26 mouse cellular contexts compared by ENCODE assay signal in the genomic region with DNA sequence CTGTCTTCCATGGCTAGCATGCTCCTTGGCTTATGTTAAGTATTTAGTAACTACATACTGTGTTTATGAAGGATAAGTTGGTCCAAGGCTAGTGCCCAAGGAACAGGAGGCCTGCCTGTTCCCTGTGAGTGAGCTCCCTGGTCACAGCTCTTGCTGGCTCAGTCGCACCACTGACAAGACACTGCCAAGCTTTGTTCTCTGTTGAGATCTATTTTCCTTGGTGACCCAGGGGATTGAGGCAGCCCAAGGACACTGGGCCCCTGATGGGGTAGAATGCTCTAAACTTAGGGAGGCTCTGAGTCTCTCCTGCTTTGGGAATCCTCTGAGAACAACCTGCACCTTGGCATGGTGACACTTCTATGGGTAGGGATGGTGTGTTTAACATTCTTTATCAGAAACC. TPM values are rescaled to one million over a fixed set of nuclear protein-coding genes. Genes with fewer than 3 reads are reported as not detected.
A peak's percentile ranks its signal among the peaks of the same experiment; 100 is the strongest.
DNase-seq lines count a peak whose midpoint lies in the region; ATAC-seq and TF ChIP-seq lines count a peak whose summit lies in the region.
"Had no signal": no experiment of that assay in that cellular context is flagged by ENCODE, and none has a peak within 500 bp of the region (broad histone marks: within the 10 kb centered on the region; RNA-seq: fewer than 3 reads in every experiment).

No protein-coding gene starts in this region.

- DNase-seq in heart, embryonic 10.5 days (ENCODE audit: low spot score), result no peak
- no peak for DNase-seq in gastrocnemius, adult 18-20 months (ENCODE audit: low spot score)
- DNase-seq in neural tube, embryonic 10.5 days (ENCODE audit: extremely low spot score, low spot score), result no peak
- DNase-seq: adrenal gland, postnatal 25 days; cerebellum, adult 11-12 months; cerebellum, postnatal 14 days; kidney, adult 11 months; lung, postnatal 10 days; right cerebral cortex, adult 18-20 months; thymus, adult 2 months had no signal

- H3K27ac ChIP-seq in heart, embryonic 13.5 days (replicated peaks), result peak overlapping the region; percentile 72
- no peak overlapping the region for H3K27ac ChIP-seq in heart, embryonic 10.5 days
- 0 out of 2 replicates have a peak overlapping the region, but pooled peaks have one; percentile 18 for H3K27ac ChIP-seq in embryonic fibroblast, embryonic 13.5 days (ENCODE audit: insufficient read depth, low read length)
- H3K27ac ChIP-seq: embryonic facial prominence, embryonic 13.5 days; forebrain, embryonic 15.5 days; limb, embryonic 12.5 days; liver, embryonic 12.5 days had no signal

- 36% methylated on average over 1 of the region's 1 CpGs for WGBS in heart, embryonic 13.5 days
- WGBS in heart, embryonic 10.5 days, result 54% methylated on average over 1 of the region's 1 CpGs

- no peak for ATAC-seq in heart, embryonic 13.5 days (ENCODE audit: extremely low read depth, insufficient number of reproducible peaks, low FRiP score, low TSS enrichment)
- no peak for ATAC-seq in megakaryocyte, adult 5-6 weeks (ENCODE audit: poor library complexity, severe bottlenecking)
- ATAC-seq: activated CD4-positive, CD25-positive, alpha-beta regulatory T cell, adult 4 months; forebrain, embryonic 15.5 days had no signal

- no peaks in the 10 kb centered on the region for H3K9me3 ChIP-seq in heart, embryonic 13.5 days
- H3K9me3 ChIP-seq in heart, embryonic 10.5 days, result no peaks in the 10 kb centered on the region
- H3K9me3 ChIP-seq in megakaryocyte, embryonic 14.5 days, result no peaks in the 10 kb centered on the region
- H3K9me3 ChIP-seq: embryonic facial prominence, embryonic 13.5 days; forebrain, embryonic 15.5 days; limb, embryonic 12.5 days; liver, embryonic 12.5 days; midbrain, embryonic 10.5 days had no signal

- no peak for TF ChIP-seq CTCF in embryonic fibroblast, embryonic 13.5 days (IDR thresholded peaks at IDR 0.05; ENCODE audit: borderline replicate concordance, insufficient read depth, low read length)

- no peak overlapping the region for H3K4me2 ChIP-seq in heart, embryonic 13.5 days
- H3K4me2 ChIP-seq: embryonic facial prominence, embryonic 13.5 days; forebrain, embryonic 15.5 days; limb, embryonic 12.5 days; liver, embryonic 12.5 days had no signal

- peak overlapping the region; percentile 50 for H3K9ac ChIP-seq in heart, embryonic 13.5 days
- H3K9ac ChIP-seq: embryonic facial prominence, embryonic 13.5 days; forebrain, embryonic 15.5 days; limb, embryonic 12.5 days; liver, embryonic 12.5 days had no signal

- TF ChIP-seq POLR2A in embryonic fibroblast, embryonic 13.5 days (IDR thresholded peaks at IDR 0.05; ENCODE audit: low read depth, low read length), result peak; percentile 44

- peaks cover 53% of the 10 kb centered on the region for H3K36me3 ChIP-seq in heart, embryonic 13.5 days
- H3K36me3 ChIP-seq in heart, embryonic 10.5 days, result peaks cover 45% of the 10 kb centered on the region
- peaks cover 85% of the 10 kb centered on the region for H3K36me3 ChIP-seq in megakaryocyte, embryonic 14.5 days (replicated peaks; ENCODE audit: low read length)

- no peak overlapping the region for H3K4me3 ChIP-seq in heart, embryonic 13.5 days
- H3K4me3 ChIP-seq in heart, embryonic 10.5 days, result no peak overlapping the region
- H3K4me3 ChIP-seq in megakaryocyte, embryonic 14.5 days (replicated peaks), result peak overlapping the region; percentile 10
- no peak overlapping the region for H3K4me3 ChIP-seq in embryonic fibroblast, embryonic 13.5 days (ENCODE audit: insufficient read depth, low read length)
- H3K4me3 ChIP-seq: embryonic facial prominence, embryonic 13.5 days; forebrain, embryonic 15.5 days; limb, embryonic 12.5 days; liver, embryonic 12.5 days; midbrain, embryonic 10.5 days had no signal

- H3K27me3 ChIP-seq in heart, embryonic 13.5 days (replicated peaks), result no peaks in the 10 kb centered on the region
- no peaks in the 10 kb centered on the region for H3K27me3 ChIP-seq in heart, embryonic 10.5 days (ENCODE audit: insufficient read depth, poor library complexity, severe bottlenecking)
- no peaks in the 10 kb centered on the region for H3K27me3 ChIP-seq in megakaryocyte, embryonic 14.5 days (replicated peaks)
- H3K27me3 ChIP-seq: embryonic facial prominence, embryonic 13.5 days; forebrain, embryonic 15.5 days; limb, embryonic 12.5 days; liver, embryonic 12.5 days had no signal

- peaks cover 71% of the 10 kb centered on the region for H3K4me1 ChIP-seq in heart, embryonic 13.5 days
- H3K4me1 ChIP-seq in heart, embryonic 10.5 days, result peaks cover 49% of the 10 kb centered on the region
- H3K4me1 ChIP-seq in megakaryocyte, embryonic 14.5 days, result peaks cover 85% of the 10 kb centered on the region
- H3K4me1 ChIP-seq in embryonic fibroblast, embryonic 13.5 days (ENCODE audit: control insufficient read depth, insufficient read depth, low read length), result peaks cover 9% of the 10 kb centered on the region; the same call in 1 of the 2 replicates
- H3K4me1 ChIP-seq: embryonic facial prominence, embryonic 13.5 days; limb, embryonic 12.5 days had no signal

RNA-seq across cellular contexts. Expression of gene Epha1, which starts 11.0 kb away (rescaled TPM):
- 3.3 and 3.4 TPM in 2 replicates for polyA plus RNA-seq in heart, embryonic 13.5 days (2015; fragmentation: Nextera tagmentation; extraction: Ambion mirVana)
- polyA plus RNA-seq in heart, embryonic 10.5 days (2016; fragmentation: Nextera tagmentation; extraction: Ambion mirVana), result 3.0 and 4.8 TPM in 2 replicates
- polyA plus RNA-seq in megakaryocyte, embryonic 14.5 days (2012; ENCODE audit: insufficient read depth, low replicate concordance), result not detected in 2 replicates
- not detected in 2 replicates for total RNA-seq in megakaryocyte, adult 5-6 weeks (2015)
- total RNA-seq in megakaryocyte, adult 5-6 weeks (2017), result not detected in 2 replicates
- 2.1 and 5.2 TPM in 2 replicates for polyA plus RNA-seq in embryonic fibroblast, embryonic 13.5 days (2011; ENCODE audit: insufficient read length, low read depth, missing spikeins)
- total RNA-seq in gastrocnemius, adult 18-20 months (2021), result under 1 TPM; 0.07 to 0.23 TPM

RNA-seq across cellular contexts. Expression of gene Zyx, which starts 12.6 kb away (rescaled TPM):
- polyA plus RNA-seq in heart, embryonic 13.5 days (2015; fragmentation: Nextera tagmentation; extraction: Ambion mirVana), result 156 and 173 TPM in 2 replicates
- polyA plus RNA-seq in heart, embryonic 10.5 days (2016; fragmentation: Nextera tagmentation; extraction: Ambion mirVana), result 165 and 193 TPM in 2 replicates
- polyA plus RNA-seq in megakaryocyte, embryonic 14.5 days (2012; ENCODE audit: insufficient read depth, low replicate concordance), result 8,612 and 27,789 TPM in 2 replicates
- total RNA-seq in megakaryocyte, adult 5-6 weeks (2015), result 411 and 420 TPM in 2 replicates
- total RNA-seq in megakaryocyte, adult 5-6 weeks (2017), result 117 and 131 TPM in 2 replicates
- polyA plus RNA-seq in embryonic fibroblast, embryonic 13.5 days (2011; ENCODE audit: insufficient read length, low read depth, missing spikeins), result 250 and 305 TPM in 2 replicates
- total RNA-seq in gastrocnemius, adult 18-20 months (2021), result 10 to 100 TPM; 20.2 to 25.5 TPM

RNA-seq across cellular contexts. Expression of gene Fam131b, which starts 37.6 kb away (rescaled TPM):
- polyA plus RNA-seq in heart, embryonic 13.5 days (2015; fragmentation: Nextera tagmentation; extraction: Ambion mirVana), result 0.17 TPM in 2 replicates
- polyA plus RNA-seq in heart, embryonic 10.5 days (2016; fragmentation: Nextera tagmentation; extraction: Ambion mirVana), result 0.21 and 0.30 TPM in 2 replicates
- 0.41 TPM in 1 of 2 replicates, not detected in the other for polyA plus RNA-seq in megakaryocyte, embryonic 14.5 days (2012; ENCODE audit: insufficient read depth, low replicate concordance)
- not detected in 2 replicates for total RNA-seq in megakaryocyte, adult 5-6 weeks (2015)
- total RNA-seq in megakaryocyte, adult 5-6 weeks (2017), result not detected in 2 replicates
- 5.7 and 6.7 TPM in 2 replicates for polyA plus RNA-seq in embryonic fibroblast, embryonic 13.5 days (2011; ENCODE audit: insufficient read length, low read depth, missing spikeins)
- total RNA-seq in gastrocnemius, adult 18-20 months (2021), result under 1 TPM; 0.21 to 0.30 TPM
- total RNA-seq: adrenal gland, postnatal 25 days had no signal
- polyA plus RNA-seq: activated CD4-positive, CD25-positive, alpha-beta regulatory T cell, adult 4 months; liver, embryonic 12.5 days had no signal

RNA-seq across cellular contexts. Expression of gene Tas2r143, which starts 38.0 kb away (rescaled TPM):
- polyA plus RNA-seq in heart, embryonic 13.5 days (2015; fragmentation: Nextera tagmentation; extraction: Ambion mirVana), result not detected in 2 replicates
- polyA plus RNA-seq in heart, embryonic 10.5 days (2016; fragmentation: Nextera tagmentation; extraction: Ambion mirVana), result not detected in 2 replicates
- not detected in 2 replicates for polyA plus RNA-seq in megakaryocyte, embryonic 14.5 days (2012; ENCODE audit: insufficient read depth, low replicate concordance)
- total RNA-seq in megakaryocyte, adult 5-6 weeks (2015), result 0.39 and 1.6 TPM in 2 replicates
- 1.5 TPM in 1 of 2 replicates, not detected in the other for total RNA-seq in megakaryocyte, adult 5-6 weeks (2017)
- not detected in 2 replicates for polyA plus RNA-seq in embryonic fibroblast, embryonic 13.5 days (2011; ENCODE audit: insufficient read length, low read depth, missing spikeins)
- total RNA-seq in gastrocnemius, adult 18-20 months (2021), result not detected
- total RNA-seq: midbrain, postnatal 0 days had no signal
- polyA plus RNA-seq: activated CD4-positive, CD25-positive, alpha-beta regulatory T cell, adult 4 months; embryonic facial prominence, embryonic 13.5 days; forebrain, embryonic 15.5 days; hindbrain, embryonic 11.5 days; kidney, embryonic 16.5 days; limb, embryonic 12.5 days; liver, embryonic 12.5 days; midbrain, embryonic 10.5 days; midbrain, postnatal 0 days; neural tube, embryonic 11.5 days had no signal

RNA-seq across cellular contexts. Expression of gene Tas2r135, which starts 43.2 kb away (rescaled TPM):
- not detected in 2 replicates for polyA plus RNA-seq in heart, embryonic 13.5 days (2015; fragmentation: Nextera tagmentation; extraction: Ambion mirVana)
- polyA plus RNA-seq in heart, embryonic 10.5 days (2016; fragmentation: Nextera tagmentation; extraction: Ambion mirVana), result not detected in 2 replicates
- polyA plus RNA-seq in megakaryocyte, embryonic 14.5 days (2012; ENCODE audit: insufficient read depth, low replicate concordance), result not detected in 2 replicates
- total RNA-seq in megakaryocyte, adult 5-6 weeks (2015), result 0.25 and 0.59 TPM in 2 replicates
- total RNA-seq in megakaryocyte, adult 5-6 weeks (2017), result not detected in 2 replicates
- not detected in 2 replicates for polyA plus RNA-seq in embryonic fibroblast, embryonic 13.5 days (2011; ENCODE audit: insufficient read length, low read depth, missing spikeins)
- not detected for total RNA-seq in gastrocnemius, adult 18-20 months (2021)
- total RNA-seq: midbrain, postnatal 0 days had no signal
- polyA plus RNA-seq: embryonic facial prominence, embryonic 13.5 days; forebrain, embryonic 15.5 days; gonadal fat pad, adult 2 months; kidney, embryonic 16.5 days; large intestine, adult 2 months; limb, embryonic 12.5 days; liver, embryonic 12.5 days; midbrain, embryonic 10.5 days; midbrain, postnatal 0 days; neural tube, embryonic 11.5 days; thymus, adult 2 months had no signal

Comparison
In these comparisons a context has a peak if more than half of its experiments do, and no peak if none do; other contexts are left out.
1. RNA of gene Zyx, which starts 12.6 kb away (polyA plus RNA-seq): 8,612 to 27,789 TPM in megakaryocyte, embryonic 14.5 days; 250 to 305 TPM in embryonic fibroblast, embryonic 13.5 days, 156 to 173 TPM in heart, embryonic 13.5 days and 165 to 193 TPM in heart, embryonic 10.5 days; every median in the first group is over 10 times any median in the second.